Mouse (Mus musculus): ENCODE data around the gene Tmem150b. TPM values are rescaled to one million over a fixed set of nuclear protein-coding genes. Genes with fewer than 3 reads are reported as not detected.

Tmem150b gene
- total RNA-seq, 2 experiments from 2014 or later: 0.20 TPM; not detected in 1

GRCm38 (mm10) chr7:4670655-4671255, 54.3 kb downstream of the Tmem150b start:
- intact Hi-C loops (cut with DNase I): no loop called here
- DNase-seq: no peak

- no peak for DNase-seq
- intact Hi-C loops (cut with DNase I): no loop called here
Observed at GRCm38 (mm10) chr7:4669156-4669555, 55.9 kb downstream of the Tmem150b start.

GRCm38 (mm10) chr7:4668506-4668905, 56.5 kb downstream of the Tmem150b start:
- intact Hi-C loops (cut with DNase I): no loop called here
- DNase-seq: no peak

- intact Hi-C loops (cut with DNase I): no loop called here
- no peak for DNase-seq
Observed at GRCm38 (mm10) chr7:4666871-4667270, 58.2 kb downstream of the Tmem150b start.

GRCm38 (mm10) chr7:4663742-4664141, 61.3 kb downstream of the Tmem150b start:
- intact Hi-C loops (cut with DNase I): no loop called here

GRCm38 (mm10) chr7:4663179-4663578, 61.9 kb downstream of the Tmem150b start:
- intact Hi-C loops (cut with DNase I): no loop called here
- DNase-seq: no peak

More at GRCm38 (mm10) chr7:4663742-4664141, 61.3 kb downstream of the Tmem150b start:
- no peak for DNase-seq

- intact Hi-C loops (cut with DNase I): loop anchor here (1.0 kb wide), 1 partner anchor 24 kb away; no protein-coding TSS in a partner anchor
- peak in 1 of 2 experiments; percentile 31 for DNase-seq
Observed at GRCm38 (mm10) chr7:4659911-4660443, 65.1 kb downstream of the Tmem150b start.

- DNase-seq: peak; percentile 97 to 98
- intact Hi-C loops (cut with DNase I): loop anchor here (1.0 kb wide), 1 partner anchor 25 kb away; no protein-coding TSS in a partner anchor
Observed at GRCm38 (mm10) chr7:4658912-4659551, 66.0 kb downstream of the Tmem150b start, which contains the start of gene Ppp6r1. Gene Ppp6r1, minus strand, starts transcription at chr7:4659019.

- intact Hi-C loops (cut with DNase I): no loop called here
- DNase-seq: peak in 1 of 2 experiments; percentile 47
Observed at GRCm38 (mm10) chr7:4658128-4658907, 66.7 kb downstream of the Tmem150b start.

- intact Hi-C loops (cut with DNase I): no loop called here
- DNase-seq: peak in 1 of 2 experiments; percentile 20
Observed at GRCm38 (mm10) chr7:4657521-4658127, 67.4 kb downstream of the Tmem150b start.

Other genes starting within 250 kb of the Tmem150b start
- gene Ppp1r12c, start 223.6 kb downstream of the Tmem150b start, total RNA-seq (2021): 10 to 100 TPM; 74.8 to 97.1 TPM
- gene Tnnt1, start 208.9 kb downstream of the Tmem150b start, total RNA-seq (2021): 10 to 100 TPM; 36.1 to 38.1 TPM
- gene Tnni3, start 201.0 kb downstream of the Tmem150b start, total RNA-seq (2021): 1,000 to 10,000 TPM; 6,124 to 6,345 TPM
- gene Dnaaf3, start 192.8 kb downstream of the Tmem150b start, total RNA-seq (2021): under 1 TPM; 0.81 to 0.87 TPM
- 1 to 10 TPM; 1.7 to 2.4 TPM for gene Syt5, start 177.7 kb downstream of the Tmem150b start, total RNA-seq (2021)
- not detected for gene Ptprh, start 121.2 kb downstream of the Tmem150b start, total RNA-seq (2021)
- 1 to 10 TPM; 6.2 to 6.6 TPM for gene Tmem86b, start 93.8 kb downstream of the Tmem150b start, total RNA-seq (2021)
- 10 to 100 TPM; 77.3 to 80.7 TPM for gene Ppp6r1, start 66.2 kb downstream of the Tmem150b start, total RNA-seq (2021)
- 10 to 100 TPM; 45.0 to 46.7 TPM for gene Hspbp1, start 40.2 kb downstream of the Tmem150b start, total RNA-seq (2021)
- 1 to 10 TPM; 2.5 to 3.8 TPM for gene Brsk1, start 34.6 kb downstream of the Tmem150b start, total RNA-seq (2021)
- gene Kmt5c, start 14.9 kb upstream of the Tmem150b start, total RNA-seq (2021): 10 to 100 TPM; 32.1 to 37.1 TPM
- 10 to 100 TPM in 1 of 2 experiments, 1 to 10 TPM in 1; 7.4 to 10.9 TPM for gene Cox6b2, start 27.8 kb upstream of the Tmem150b start, total RNA-seq (2021)
- gene Fam71e2, start 46.1 kb upstream of the Tmem150b start, total RNA-seq (2021): not detected
- gene Il11, start 57.6 kb upstream of the Tmem150b start, total RNA-seq (2021): not detected
- gene Tmem190, start 57.7 kb upstream of the Tmem150b start, total RNA-seq (2021): not detected
- gene Tmem238, start 64.4 kb upstream of the Tmem150b start, total RNA-seq (2021): 1 to 10 TPM; 3.7 to 4.2 TPM
- gene Rpl28, start 67.6 kb upstream of the Tmem150b start, total RNA-seq (2021): 100 to 1,000 TPM; 630 to 679 TPM
- 100 to 1,000 TPM; 149 to 152 TPM for gene Ube2s, start 87.3 kb upstream of the Tmem150b start, total RNA-seq (2021)
- gene Shisa7, start 119.4 kb upstream of the Tmem150b start, total RNA-seq (2021): under 1 TPM in 1 of 2 experiments, not detected in 1; 0.15 TPM
- 1 to 10 TPM; 3.6 to 4.7 TPM for gene Isoc2b, start 145.0 kb upstream of the Tmem150b start, total RNA-seq (2021)
- gene Isoc2a, start 151.9 kb upstream of the Tmem150b start, total RNA-seq (2021): 10 to 100 TPM; 15.8 to 16.3 TPM
- not detected for gene Gm36210, start 181.3 kb upstream of the Tmem150b start, total RNA-seq (2021)
- gene Zfp628, start 190.0 kb upstream of the Tmem150b start, total RNA-seq (2021): 10 to 100 TPM; 11.8 to 13.8 TPM
- gene Nat14, start 196.8 kb upstream of the Tmem150b start, total RNA-seq (2021): 1 to 10 TPM; 4.9 to 5.2 TPM
- gene Ssc5d, start 200.5 kb upstream of the Tmem150b start, total RNA-seq (2021): 10 to 100 TPM; 12.5 TPM
- 1 to 10 TPM; 7.2 to 9.0 TPM for gene Sbk2, start 239.2 kb upstream of the Tmem150b start, total RNA-seq (2021)
- gene Sbk3, start 245.9 kb upstream of the Tmem150b start, total RNA-seq (2021): 10 to 100 TPM; 11.9 to 22.0 TPM

Measured in heart, postnatal 10 days (tissue).